Mouse (Mus musculus) forebrain, postnatal 0 days (tissue): ENCODE results near the gene Tmem206. TPM values are rescaled to one million over a fixed set of nuclear protein-coding genes. Genes with fewer than 3 reads are reported as not detected.
A peak's percentile ranks its signal among the peaks of the same experiment; 100 is the strongest.

Experiments used
- ATAC-seq: fragments of 200-750 bp; cut with Nextera tagmentation; 2 replicates; pipeline ENCODE4 v1.8.0; 2017; ENCODE audit warnings: mild to moderate bottlenecking, moderate library complexity
- DNase-seq: peaks from one replicate; pipeline ENCODE4 v3.0.0-alpha.2; 2015
- H3K27ac ChIP-seq: fragments of 300-500 bp; sonication (generic); 2 replicates; pipeline ENCODE4 v1.5.1; 2014; ENCODE audit warnings: low read depth, mild to moderate bottlenecking, antibody characterized with exemption, low read length, moderate library complexity, mixed read lengths
- H3K27me3 ChIP-seq: fragments of 300-500 bp; sonication (generic); 2 replicates; pipeline ENCODE4 v1.6.1; 2014; ENCODE audit warnings: mild to moderate bottlenecking, low read length, mixed read lengths; ENCODE audit not compliant: insufficient read depth
- H3K36me3 ChIP-seq: fragments of 300-500 bp; sonication (generic); 2 replicates; pipeline ENCODE4 v1.6.1; 2014; ENCODE audit warnings: mild to moderate bottlenecking, moderate library complexity; ENCODE audit not compliant: insufficient read depth
- H3K4me1 ChIP-seq: fragments of 300-500 bp; sonication (generic); 2 replicates; pipeline ENCODE4 v1.6.1; 2014; ENCODE audit warnings: antibody characterized with exemption; ENCODE audit not compliant: insufficient read depth
- H3K4me2 ChIP-seq: fragments of 300-500 bp; sonication (generic); 2 replicates; pipeline ENCODE4 v1.6.1; 2014; ENCODE audit warnings: low read depth, mild to moderate bottlenecking, moderate library complexity
- H3K4me3 ChIP-seq: fragments of 300-500 bp; sonication (generic); 2 replicates; pipeline ENCODE4 v1.5.1; 2014; ENCODE audit warnings: low read depth, low read length, mixed read lengths
- H3K9ac ChIP-seq: fragments of 300-500 bp; sonication (generic); 2 replicates; pipeline ENCODE4 v1.6.1; 2014; ENCODE audit warnings: mild to moderate bottlenecking
- H3K9me3 ChIP-seq: fragments of 300-500 bp; sonication (generic); 2 replicates; pipeline ENCODE4 v1.6.1; 2016; ENCODE audit warnings: low read length
- CTCF ChIP-seq: sonication (generic); IDR thresholded peaks from 2 replicates; pipeline ENCODE4 v1.5.1; 2016; ENCODE audit warnings: antibody characterized with exemption, control low read depth, low read depth
- WGBS: fragments of 180-500 bp; shearing (Covaris S2); extraction: QIAGEN DNeasy Blood & Tissue Kit; methylation state at CpG from one replicate; pipeline ENCODE4 v1.1.7; 2014; 5-methylcytosine and 5-hydroxymethylcytosine counted together
- polyA plus RNA-seq: library from polyadenylated mRNA; unstranded; fragments of >200 nt; fragmentation: Nextera tagmentation; extraction: Ambion mirVana; gene quantifications from 2 replicates; pipeline ENCODE4 v1.2.1, GENCODE M21; 2015
- total RNA-seq: library from RNA; depleted of rRNA; stranded (reverse); fragments of >200 nt; gene quantifications from 2 replicates; pipeline ENCODE4 v1.2.3, GENCODE M21; 2014

Tmem206 gene
- total and polyA plus RNA-seq, 2 experiments from 2014 or later: 28.3 to 30.8 TPM

- Histone ChIP-seq H3K4me1 (0 out of 2 replicates have a peak, but pooled peaks cover 8% of the 10 kb centered on the region), H3K36me3 (no peaks in the 10 kb centered on the region), H3K27me3 (no peaks in the 10 kb centered on the region), H3K4me3 (no peak overlapping the region), H3K9me3 (no peaks in the 10 kb centered on the region), H3K4me2 (no peak overlapping the region), H3K9ac (no peak overlapping the region), H3K27ac (no peak overlapping the region; the same call in 1 of the 2 replicates)
- 62% methylated on average over 11 of the region's 11 CpGs for WGBS
- DNase-seq (peak; percentile 53), ATAC-seq (peak; percentile 73)
- TF ChIP-seq CTCF: 0 out of 2 replicates have a peak, but pooled peaks have one; percentile 2
These were observed 56.4 kb downstream of the Tmem206 start for GRCm38 (mm10) chr1:191381955-191382736.

- no peak for DNase-seq
- H3K9me3 ChIP-seq: no peaks in the 10 kb centered on the region
- no peak for TF ChIP-seq CTCF
These were observed 59.2 kb downstream of the Tmem206 start for GRCm38 (mm10) chr1:191384786-191385430.

GRCm38 (mm10) chr1:191391311-191391710 lies 65.6 kb downstream of the Tmem206 start:
- no peak overlapping the region for H3K27ac ChIP-seq
- ATAC-seq (peak; percentile 76), DNase-seq (peak; percentile 64)
- H3K27me3 ChIP-seq: no peaks in the 10 kb centered on the region
- TF ChIP-seq CTCF: peak; percentile 78
- no peak overlapping the region for H3K9ac ChIP-seq
- no peaks in the 10 kb centered on the region for H3K36me3 ChIP-seq
- H3K4me3 ChIP-seq: no peak overlapping the region
- H3K4me2 ChIP-seq: no peak overlapping the region
- H3K4me1 ChIP-seq: peaks cover 2% of the 10 kb centered on the region; the same call in 1 of the 2 replicates
- no peaks in the 10 kb centered on the region for H3K9me3 ChIP-seq
- WGBS: 16% methylated on average over 3 of the region's 3 CpGs

More at GRCm38 (mm10) chr1:191384786-191385430, 59.2 kb downstream of the Tmem206 start:
- 0 out of 2 replicates have a peak, but pooled peaks cover 8% of the 10 kb centered on the region for H3K4me1 ChIP-seq
- no peak overlapping the region for H3K4me2 ChIP-seq
- no peaks in the 10 kb centered on the region for H3K27me3 ChIP-seq
- no peaks in the 10 kb centered on the region for H3K36me3 ChIP-seq
- no peak for ATAC-seq
- no peak overlapping the region for H3K27ac ChIP-seq
- no peak overlapping the region for H3K4me3 ChIP-seq
- WGBS: 96% methylated on average over 10 of the region's 10 CpGs
- H3K9ac ChIP-seq: no peak overlapping the region

- DNase-seq (no peak), ATAC-seq (no peak)
- Histone ChIP-seq H3K4me1 (peaks cover 5% of the 10 kb centered on the region; the same call in 1 of the 2 replicates), H3K9ac (no peak overlapping the region), H3K27me3 (no peaks in the 10 kb centered on the region), H3K4me3 (no peak overlapping the region), H3K9me3 (no peaks in the 10 kb centered on the region), H3K27ac (no peak overlapping the region), H3K36me3 (no peaks in the 10 kb centered on the region), H3K4me2 (no peak overlapping the region)
- no peak for TF ChIP-seq CTCF
- 86% methylated on average over 3 of the region's 3 CpGs for WGBS
These were observed 67.8 kb downstream of the Tmem206 start for GRCm38 (mm10) chr1:191393536-191393935.

GRCm38 (mm10) chr1:191394126-191394525 lies 68.4 kb downstream of the Tmem206 start:
- Histone ChIP-seq H3K4me2 (no peak overlapping the region), H3K4me3 (no peak overlapping the region), H3K36me3 (no peaks in the 10 kb centered on the region), H3K9ac (no peak overlapping the region), H3K4me1 (peaks cover 5% of the 10 kb centered on the region; the same call in 1 of the 2 replicates), H3K27ac (no peak overlapping the region), H3K27me3 (no peaks in the 10 kb centered on the region), H3K9me3 (no peaks in the 10 kb centered on the region)
- WGBS: 63% methylated on average over 2 of the region's 2 CpGs
- DNase-seq (no peak), ATAC-seq (no peak)
- no peak for TF ChIP-seq CTCF

- TF ChIP-seq CTCF: no peak
- H3K4me1 ChIP-seq: peaks cover 5% of the 10 kb centered on the region; the same call in 1 of the 2 replicates
- H3K36me3 ChIP-seq: no peaks in the 10 kb centered on the region
- H3K4me3 ChIP-seq: peak overlapping the region; percentile 74
- H3K27ac ChIP-seq: no peak overlapping the region
- H3K9ac ChIP-seq: peak overlapping the region; percentile 62; the same call in 1 of the 2 replicates
- peak overlapping the region; percentile 69 for H3K4me2 ChIP-seq
- WGBS: 20% methylated on average over 1 of the region's 1 CpGs
- H3K9me3 ChIP-seq: no peaks in the 10 kb centered on the region
- DNase-seq (no peak), ATAC-seq (no peak)
- H3K27me3 ChIP-seq: no peaks in the 10 kb centered on the region
These were observed 69.5 kb downstream of the Tmem206 start for GRCm38 (mm10) chr1:191395200-191395599.

- DNase-seq (peak; percentile 25), ATAC-seq (no peak)
- H3K36me3 ChIP-seq: no peaks in the 10 kb centered on the region
- WGBS: under 1% methylated on average over 37 of the region's 43 CpGs
- H3K4me3 ChIP-seq: peak overlapping the region; percentile 74
- TF ChIP-seq CTCF: no peak
- no peaks in the 10 kb centered on the region for H3K9me3 ChIP-seq
- H3K4me2 ChIP-seq: peak overlapping the region; percentile 69
- H3K4me1 ChIP-seq: peaks cover 5% of the 10 kb centered on the region; the same call in 1 of the 2 replicates
- peak overlapping the region; percentile 62 for H3K9ac ChIP-seq
- peak overlapping the region; percentile 75 for H3K27ac ChIP-seq
- no peaks in the 10 kb centered on the region for H3K27me3 ChIP-seq
These were observed 70.2 kb downstream of the Tmem206 start for GRCm38 (mm10) chr1:191395871-191396433.
